Mouse (Mus musculus): ENCODE measurements around the gene Meioc.

Gene Meioc

DNA sequence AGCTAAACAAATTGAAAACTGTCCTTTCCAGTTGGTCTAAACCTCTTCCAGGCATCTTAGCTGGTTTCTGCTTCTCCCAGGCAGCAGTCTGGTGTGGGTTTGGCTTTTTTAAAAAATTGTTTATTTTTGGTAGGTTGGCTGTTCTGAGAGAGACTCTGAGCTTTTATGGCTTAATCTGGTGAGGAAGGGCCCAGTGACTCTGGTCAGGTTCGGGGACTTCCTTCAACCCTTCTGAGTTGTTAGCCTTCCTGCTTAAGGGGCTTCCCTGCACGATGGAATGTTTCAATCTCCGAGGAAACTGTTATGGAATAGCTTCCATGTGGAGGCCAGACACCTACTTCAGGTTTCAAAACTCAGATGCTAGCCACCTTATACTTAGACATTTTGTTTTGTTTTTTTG, at the start of gene Meioc:
Gene Meioc (plus strand): TSS at position 301 of the 400 bp plus-strand sequence.
- WGBS = 72% methylated on average over 3 of the region's 3 CpGs

DNA sequence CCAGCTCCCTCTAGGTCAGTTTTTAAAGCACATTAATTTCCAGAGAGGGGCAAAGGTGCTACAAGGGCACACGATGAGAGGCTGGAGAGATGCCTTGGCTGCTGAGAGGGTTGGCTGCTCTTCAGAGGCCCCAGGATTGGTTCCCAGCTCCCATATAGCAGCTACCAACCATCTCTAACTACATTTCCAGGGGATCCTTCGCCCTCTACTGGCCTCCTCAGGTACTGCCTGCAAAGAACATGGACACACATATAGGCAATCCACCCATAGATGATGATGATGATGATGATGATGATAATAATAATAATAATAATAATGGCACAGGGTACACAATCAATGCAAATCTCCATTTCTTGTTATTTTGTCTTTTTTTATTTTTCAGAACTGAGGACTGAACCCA, 44.1 kb upstream of the Meioc start:
- 58% methylated on average over 2 of the region's 2 CpGs for WGBS

GRCm38 (mm10) chr11:102623876-102624789, 39.4 kb upstream of the Meioc start:
- 33% methylated on average over 17 of the region's 17 CpGs for WGBS

DNA sequence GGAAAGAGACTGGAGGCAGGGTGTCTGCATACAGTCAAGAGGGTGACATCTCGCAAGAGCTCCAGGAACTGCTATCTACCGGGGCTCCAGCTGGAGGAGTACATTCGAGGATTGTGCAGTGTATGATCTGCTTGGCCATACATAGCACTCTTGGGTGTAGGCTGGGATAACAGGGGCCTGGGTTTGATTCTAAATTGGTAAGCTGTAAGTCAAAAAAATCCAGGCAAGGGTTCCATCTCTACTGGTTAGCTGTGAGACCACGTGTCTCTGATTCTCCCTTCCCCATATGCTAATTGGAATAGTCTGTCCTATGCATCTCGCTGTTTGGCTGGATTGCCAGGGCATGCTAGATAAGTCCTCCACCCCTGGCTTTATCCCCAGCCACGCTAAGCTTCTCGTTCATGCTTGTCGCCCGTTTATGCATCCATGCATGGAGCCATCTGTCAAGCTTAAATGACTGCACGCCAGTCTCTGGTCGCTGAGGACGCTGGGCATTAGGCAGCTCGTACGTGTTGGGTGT, 38.6 kb upstream of the Meioc start:
- 42% methylated on average over 14 of the region's 14 CpGs for WGBS

DNA sequence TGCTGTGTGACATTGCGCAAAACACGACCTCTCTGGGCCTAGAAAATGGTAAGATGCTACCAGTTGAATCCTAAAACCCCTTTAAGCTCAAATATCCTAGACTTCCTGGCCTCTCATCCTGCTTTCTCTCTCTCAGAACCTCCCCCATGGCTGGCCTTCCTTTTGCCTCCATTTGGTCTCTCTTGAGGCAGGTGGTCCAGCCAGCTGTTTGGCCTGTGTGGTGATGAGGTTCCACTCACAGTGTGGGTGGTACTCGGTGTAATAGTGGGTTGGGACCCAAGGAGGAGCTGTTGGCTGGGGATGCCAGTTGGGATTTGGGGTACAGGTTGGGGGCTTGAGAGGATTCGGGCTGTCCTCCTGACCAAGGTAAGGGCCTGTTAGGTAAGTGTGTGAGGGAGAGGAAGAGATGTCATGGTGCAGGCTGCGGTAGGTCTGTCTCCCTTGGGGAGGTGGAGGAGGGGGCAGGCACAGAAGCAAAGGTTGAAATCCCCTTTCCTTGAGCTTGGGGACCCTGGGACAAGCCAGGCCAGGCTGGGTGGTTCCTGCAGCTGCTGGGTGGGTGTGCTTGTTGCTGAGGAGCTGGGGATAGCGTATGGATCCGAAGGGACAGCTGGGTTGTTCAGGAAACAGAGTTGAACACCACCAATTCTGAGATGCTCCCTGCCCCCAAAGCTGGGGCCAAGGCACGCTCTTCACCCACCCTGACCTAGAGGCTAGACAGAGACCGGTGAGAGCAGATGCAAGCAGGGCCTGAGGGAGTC, 36.2 kb upstream of the Meioc start:
- 92% methylated on average over 9 of the region's 9 CpGs for WGBS

DNA sequence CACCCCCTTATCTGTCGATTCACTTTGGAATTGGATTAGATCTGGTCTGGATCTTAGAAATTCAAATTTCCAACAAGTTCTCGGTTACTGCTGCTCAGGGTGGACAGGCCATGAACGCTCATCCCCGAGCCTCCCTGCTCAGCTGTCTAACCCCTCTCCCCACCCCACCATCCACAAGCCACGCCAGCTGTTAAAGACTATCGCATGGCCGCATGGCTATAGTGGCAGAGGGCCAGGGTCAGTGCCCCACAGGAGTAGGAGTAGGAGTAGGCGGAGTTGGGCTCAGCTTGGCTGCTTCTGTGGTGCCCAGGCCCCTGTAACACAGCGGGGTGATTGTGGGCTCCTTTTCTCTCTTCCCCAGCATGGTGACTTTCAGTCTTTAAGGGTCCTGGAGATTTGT, 35.0 kb upstream of the Meioc start:
- 70% methylated on average over 9 of the region's 9 CpGs for whole genome bisulfite sequencing

GRCm38 (mm10) chr11:102629375-102629774, 34.1 kb upstream of the Meioc start:
- WGBS = 85% methylated on average over 8 of the region's 8 CpGs

GRCm38 (mm10) chr11:102630731-102631130, 32.8 kb upstream of the Meioc start:
- WGBS = 62% methylated on average over 7 of the region's 7 CpGs

GRCm38 (mm10) chr11:102631203-102631602, 32.3 kb upstream of the Meioc start:
- 73% methylated on average over 5 of the region's 5 CpGs for WGBS

GRCm38 (mm10) chr11:102632725-102633124, 30.8 kb upstream of the Meioc start:
- 30% methylated on average over 11 of the region's 13 CpGs for WGBS

GRCm38 (mm10) chr11:102633379-102633778, 30.1 kb upstream of the Meioc start:
- WGBS = 15% methylated on average over 9 of the region's 9 CpGs

GRCm38 (mm10) chr11:102636887-102637286, 26.6 kb upstream of the Meioc start:
- 61% methylated on average over 12 of the region's 12 CpGs for WGBS

- 82% methylated on average over 10 of the region's 10 CpGs for WGBS
Observed at GRCm38 (mm10) chr11:102643891-102644382, 19.6 kb upstream of the Meioc start.

DNA sequence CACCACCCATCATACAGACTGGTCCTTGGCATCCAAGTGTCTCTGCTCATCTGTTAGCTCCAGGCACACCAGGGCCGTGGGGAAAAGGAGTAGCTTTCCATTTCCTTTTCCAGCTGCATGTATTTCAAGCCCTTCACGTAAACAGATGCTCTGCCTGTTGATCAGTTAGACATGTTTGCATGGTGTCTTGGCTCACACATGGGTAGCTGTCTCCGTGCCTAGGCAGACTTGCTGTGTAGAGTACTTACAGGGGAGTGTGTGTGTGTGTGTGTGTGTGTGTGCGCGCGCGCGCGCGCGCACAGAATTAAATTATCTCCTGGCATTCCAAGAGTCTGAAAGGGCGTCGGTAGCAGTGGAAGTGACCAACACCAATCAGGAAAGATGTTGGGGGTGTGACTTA, 17.3 kb upstream of the Meioc start:
- 87% methylated on average over 13 of the region's 13 CpGs for WGBS

- WGBS = 81% methylated on average over 12 of the region's 12 CpGs
Observed at GRCm38 (mm10) chr11:102647885-102648284, 15.6 kb upstream of the Meioc start.

GRCm38 (mm10) chr11:102651381-102651780, 12.1 kb upstream of the Meioc start:
- 3% methylated on average over 9 of the region's 9 CpGs for WGBS

GRCm38 (mm10) chr11:102652844-102653243, 10.7 kb upstream of the Meioc start:
- 82% methylated on average over 3 of the region's 3 CpGs for WGBS

- WGBS = 50% methylated on average over 8 of the region's 8 CpGs
Observed at GRCm38 (mm10) chr11:102655888-102656287, 7.6 kb upstream of the Meioc start.

- WGBS = 9% methylated on average over 4 of the region's 4 CpGs
Observed at GRCm38 (mm10) chr11:102656326-102656926, 7.1 kb upstream of the Meioc start.

DNA sequence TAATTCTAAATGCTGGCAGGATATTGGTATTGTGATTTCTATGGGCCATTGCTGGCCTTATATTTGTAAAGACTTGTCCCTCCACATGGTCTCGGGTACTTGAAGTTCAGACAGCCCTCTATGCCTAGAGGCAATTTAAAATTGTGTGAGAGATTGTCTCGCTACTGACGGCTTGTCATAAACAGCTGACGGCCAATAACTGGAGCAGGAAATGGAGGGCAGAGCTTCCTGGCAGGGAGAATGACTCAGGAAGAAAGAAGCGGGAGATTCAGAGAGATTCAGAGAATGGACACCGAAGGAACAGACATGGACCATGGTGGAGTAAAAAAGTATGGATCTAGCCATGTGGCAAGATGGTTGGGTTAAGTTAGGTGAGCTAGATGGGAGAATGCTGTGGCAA, 6.6 kb upstream of the Meioc start:
- 65% methylated on average over 6 of the region's 6 CpGs for WGBS

DNA sequence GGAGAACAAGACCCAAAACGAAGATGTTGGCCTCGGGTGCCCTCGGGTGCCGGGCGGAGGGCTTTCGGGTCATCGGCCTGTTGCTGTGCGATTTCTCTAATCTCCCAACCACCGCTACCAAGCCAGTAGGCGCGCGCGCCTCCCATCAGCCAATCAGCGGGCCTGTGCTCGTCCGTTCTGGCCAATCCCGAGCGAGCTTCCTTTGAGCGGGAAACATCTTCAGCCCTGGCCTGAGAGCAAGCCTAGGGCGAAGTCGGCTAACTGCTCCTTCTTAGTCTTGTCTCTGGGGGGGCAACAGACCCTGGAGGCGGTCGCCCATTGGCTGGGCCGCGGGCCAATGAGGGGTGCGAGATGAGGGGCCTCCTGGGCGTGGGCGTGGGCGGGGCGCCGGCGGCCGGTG, 1.6 kb downstream of the Meioc start:
- WGBS = 64% methylated on average over 33 of the region's 33 CpGs
